Mouse (Mus musculus) small intestine, adult 2 months (tissue): Measurements from ENCODE around the gene Zfp955b. TPM values are rescaled to one million over a fixed set of nuclear protein-coding genes. Genes with fewer than 3 reads are reported as not detected.
"Not testable (repeated sequence)": the region's sequence is repeated elsewhere in the genome, so short reads cannot be mapped to it uniquely, and the experiment has no call there.

Experiments
- H3K27ac ChIP-seq: fragments of 200-500 bp; 2 replicates; pipeline ENCODE4 v1.5.1; 2012; ENCODE audit warnings: low read depth, low read length, control low read depth, inconsistent platforms; ENCODE audit not compliant: insufficient read depth
- H3K27me3 ChIP-seq: fragments of 200-500 bp; 2 replicates; pipeline ENCODE4 v1.6.1; 2012; ENCODE audit warnings: mild to moderate bottlenecking, moderate library complexity, low read length, inconsistent platforms; ENCODE audit not compliant: control insufficient read depth, insufficient read depth
- H3K36me3 ChIP-seq: fragments of 200-500 bp; 2 replicates; pipeline ENCODE4 v1.6.1; 2012; ENCODE audit warnings: mild to moderate bottlenecking, low read length, control low read depth, inconsistent platforms; ENCODE audit not compliant: control insufficient read depth, insufficient read depth
- H3K4me1 ChIP-seq: fragments of 200-500 bp; 2 replicates; pipeline ENCODE4 v1.6.1; 2012; ENCODE audit warnings: low read length, inconsistent platforms, mixed read lengths; ENCODE audit not compliant: control insufficient read depth, insufficient read depth, insufficient read length
- H3K4me3 ChIP-seq: fragments of 200-500 bp; 2 replicates; pipeline ENCODE4 v1.5.1; 2012; ENCODE audit warnings: low read depth, mild to moderate bottlenecking, control low read depth, inconsistent platforms, low read length, moderate library complexity
- CTCF ChIP-seq: fragments of 200-500 bp; IDR thresholded peaks from 2 replicates; pipeline ENCODE4 v1.5.1; 2012; ENCODE audit warnings: low read depth, mild to moderate bottlenecking, control low read depth, inconsistent platforms, low read length, moderate library complexity, mixed read lengths; ENCODE audit not compliant: insufficient replicate concordance, insufficient read length; ENCODE audit errors: extremely low read depth
- POLR2A ChIP-seq: fragments of 200-500 bp; IDR thresholded peaks from 2 replicates; pipeline ENCODE4 v1.6.1; 2012; ENCODE audit warnings: low read depth, mild to moderate bottlenecking, control low read depth, inconsistent platforms, low read length, moderate library complexity
- WGBS: fragments of 180-500 bp; shearing (Covaris S2); methylation state at CpG from one replicate; pipeline ENCODE4 v1.1.7; 2018; 5-methylcytosine and 5-hydroxymethylcytosine counted together
- polyA plus RNA-seq: library from polyadenylated mRNA; depleted of rRNA; stranded (reverse); fragments of >200 nt; gene quantifications from 2 replicates; pipeline ENCODE4 v1.2.3, GENCODE M21; 2012; rRNA removed

Gene Zfp955b
- polyA plus RNA-seq: 0.20 and 0.42 TPM in 2 replicates

DNA sequence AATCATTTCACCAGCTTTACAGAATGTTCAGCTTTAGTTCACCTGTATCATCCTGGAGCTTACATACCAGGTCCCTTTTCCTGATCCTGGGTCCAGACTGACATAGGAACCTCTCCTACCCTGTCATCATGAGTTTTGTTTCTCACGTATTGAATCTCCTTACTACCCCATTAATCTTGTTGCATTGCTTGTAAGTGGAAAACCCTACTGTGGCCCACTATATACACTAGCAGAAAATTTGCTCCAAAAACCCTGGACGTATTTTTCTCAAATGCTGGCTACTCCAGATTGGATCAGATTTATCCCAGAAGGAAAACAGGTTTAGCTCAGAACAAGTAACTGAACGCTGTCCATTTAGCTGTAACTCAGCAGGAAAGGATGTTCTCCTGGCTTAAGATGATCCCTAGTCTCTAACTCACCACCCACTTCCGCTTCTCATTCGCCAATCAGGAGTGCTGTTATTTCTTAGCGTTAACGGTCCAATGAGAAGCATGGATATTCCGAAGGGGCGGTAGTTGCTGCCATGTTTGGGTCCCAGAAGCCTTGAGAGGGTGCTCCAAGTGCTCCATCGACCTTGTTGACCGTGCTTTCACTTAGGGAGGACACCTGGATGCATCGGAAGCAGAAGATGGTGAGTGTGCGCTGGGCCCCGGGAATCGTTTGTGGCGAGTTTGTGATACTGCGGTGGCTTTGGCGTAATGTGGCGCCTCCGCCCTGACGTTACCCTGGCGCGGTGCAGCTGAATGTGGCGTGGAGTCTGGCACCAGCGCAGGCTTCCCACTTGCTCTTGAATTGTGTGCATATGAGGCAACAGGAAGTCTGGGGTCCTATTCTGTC is at the start of gene Zfp955b:
Gene Zfp955b, plus strand, starts transcription at position 506 of the 837 bp plus-strand sequence.
- H3K27me3 ChIP-seq, H3K27ac ChIP-seq, H3K4me1 ChIP-seq, H3K36me3 ChIP-seq, H3K4me3 ChIP-seq: not testable (repeated sequence)
- WGBS: no CpG with 5 or more reads among the region's 25 CpGs

DNA sequence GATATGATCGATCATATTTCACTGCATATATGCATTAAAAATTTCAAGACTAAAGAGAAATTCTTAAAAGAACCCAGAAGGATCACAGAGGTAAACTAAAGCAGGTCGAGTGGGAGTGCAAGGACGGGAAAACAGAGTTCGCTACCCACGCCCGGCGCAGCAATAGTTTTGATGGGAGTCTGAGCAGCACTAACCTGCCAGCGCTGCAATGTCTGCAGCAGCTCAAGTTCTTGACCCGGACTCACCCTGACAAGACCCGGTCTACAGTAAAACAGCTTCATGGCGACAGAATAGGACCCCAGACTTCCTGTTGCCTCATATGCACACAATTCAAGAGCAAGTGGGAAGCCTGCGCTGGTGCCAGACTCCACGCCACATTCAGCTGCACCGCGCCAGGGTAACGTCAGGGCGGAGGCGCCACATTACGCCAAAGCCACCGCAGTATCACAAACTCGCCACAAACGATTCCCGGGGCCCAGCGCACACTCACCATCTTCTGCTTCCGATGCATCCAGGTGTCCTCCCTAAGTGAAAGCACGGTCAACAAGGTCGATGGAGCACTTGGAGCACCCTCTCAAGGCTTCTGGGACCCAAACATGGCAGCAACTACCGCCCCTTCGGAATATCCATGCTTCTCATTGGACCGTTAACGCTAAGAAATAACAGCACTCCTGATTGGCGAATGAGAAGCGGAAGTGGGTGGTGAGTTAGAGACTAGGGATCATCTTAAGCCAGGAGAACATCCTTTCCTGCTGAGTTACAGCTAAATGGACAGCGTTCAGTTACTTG is 34.6 kb upstream of the Zfp955b start, which contains the start of gene Zfp955a:
Gene Zfp955a, minus strand, starts transcription at position 616 of the 789 bp plus-strand sequence.
- not testable (repeated sequence) for H3K27ac ChIP-seq, H3K4me3 ChIP-seq, H3K36me3 ChIP-seq, H3K4me1 ChIP-seq, H3K27me3 ChIP-seq
- WGBS: 23% methylated on average over 1 of the region's 34 CpGs

DNA sequence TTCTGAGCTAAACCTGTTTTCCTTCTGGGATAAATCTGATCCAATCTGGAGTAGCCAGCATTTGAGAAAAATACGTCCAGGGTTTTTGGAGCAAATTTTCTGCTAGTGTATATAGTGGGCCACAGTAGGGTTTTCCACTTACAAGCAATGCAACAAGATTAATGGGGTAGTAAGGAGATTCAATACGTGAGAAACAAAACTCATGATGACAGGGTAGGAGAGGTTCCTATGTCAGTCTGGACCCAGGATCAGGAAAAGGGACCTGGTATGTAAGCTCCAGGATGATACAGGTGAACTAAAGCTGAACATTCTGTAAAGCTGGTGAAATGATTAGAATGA is 34.1 kb upstream of the Zfp955b start:
- H3K27me3 ChIP-seq, H3K4me1 ChIP-seq, H3K27ac ChIP-seq, H3K4me3 ChIP-seq, H3K36me3 ChIP-seq: not testable (repeated sequence)
- WGBS: no CpG with 5 or more reads among the region's 2 CpGs

DNA sequence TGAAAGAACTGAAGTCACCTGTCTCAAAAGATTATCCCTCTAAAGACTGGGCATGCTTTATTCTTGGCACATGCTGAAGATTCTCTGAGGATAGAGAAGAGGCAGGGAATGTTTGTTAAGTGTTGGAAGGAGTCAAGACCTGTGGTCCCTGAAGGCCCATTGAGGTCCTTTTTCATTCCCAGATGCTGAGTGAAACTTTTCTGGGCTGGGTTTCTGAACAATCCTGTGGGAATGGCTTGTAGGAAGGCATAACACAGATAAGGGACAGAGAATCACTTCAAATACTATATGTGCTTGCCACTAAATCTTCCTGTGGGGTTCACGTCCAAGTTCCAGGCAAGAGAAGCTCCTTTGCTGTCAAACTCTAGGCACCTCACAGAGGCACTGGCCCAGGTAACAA is 25.0 kb upstream of the Zfp955b start, which contains the start of gene Olfr63:
Gene Olfr63, plus strand, starts transcription at position 301 of the 400 bp plus-strand sequence.
- Histone ChIP-seq H3K27ac (no peak within 1 kb of the TSS), H3K4me1 (no peaks in the 10 kb centered on the region), H3K36me3 (no peaks in the 10 kb centered on the region), H3K4me3 (no peak within 1 kb of the TSS), H3K27me3 (no peaks in the 10 kb centered on the region)
- 57% methylated on average over 1 of the region's 1 CpGs for WGBS
- no peak for TF ChIP-seq POLR2A
- TF ChIP-seq CTCF: no peak

DNA sequence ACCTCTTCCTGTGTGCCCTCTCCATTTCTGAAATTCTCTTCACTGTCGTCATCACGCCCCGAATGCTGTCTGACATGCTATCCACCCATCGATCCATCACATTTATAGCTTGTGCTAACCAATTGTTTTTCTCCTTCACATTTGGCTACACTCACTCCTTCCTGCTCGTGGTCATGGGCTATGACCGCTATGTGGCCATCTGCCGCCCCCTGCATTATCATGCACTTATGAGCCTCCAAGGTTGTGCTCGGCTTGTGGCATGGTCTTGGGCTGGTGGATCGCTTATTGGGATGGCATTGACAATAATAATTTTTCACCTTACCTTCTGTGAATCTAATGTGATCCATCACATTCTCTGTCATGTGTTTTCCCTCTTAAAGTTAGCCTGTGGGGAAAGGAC is 20.4 kb upstream of the Zfp955b start:
- no peak overlapping the region for H3K27ac ChIP-seq
- no peak overlapping the region for H3K4me3 ChIP-seq
- 84% methylated on average over 9 of the region's 9 CpGs for WGBS
- no peaks in the 10 kb centered on the region for H3K36me3 ChIP-seq
- TF ChIP-seq CTCF: no peak
- TF ChIP-seq POLR2A: no peak
- no peaks in the 10 kb centered on the region for H3K27me3 ChIP-seq
- no peaks in the 10 kb centered on the region for H3K4me1 ChIP-seq

DNA sequence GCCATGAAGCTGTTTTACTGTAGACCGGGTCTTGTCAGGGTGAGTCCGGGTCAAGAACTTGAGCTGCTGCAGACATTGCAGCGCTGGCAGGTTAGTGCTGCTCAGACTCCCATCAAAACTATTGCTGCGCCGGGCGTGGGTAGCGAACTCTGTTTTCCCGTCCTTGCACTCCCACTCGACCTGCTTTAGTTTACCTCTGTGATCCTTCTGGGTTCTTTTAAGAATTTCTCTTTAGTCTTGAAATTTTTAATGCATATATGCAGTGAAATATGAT is 469 bp downstream of the Zfp955b start:
- not testable (repeated sequence) for H3K27ac ChIP-seq, H3K4me3 ChIP-seq, H3K36me3 ChIP-seq, H3K27me3 ChIP-seq, H3K4me1 ChIP-seq
- WGBS: no CpG with 5 or more reads among the region's 9 CpGs

DNA sequence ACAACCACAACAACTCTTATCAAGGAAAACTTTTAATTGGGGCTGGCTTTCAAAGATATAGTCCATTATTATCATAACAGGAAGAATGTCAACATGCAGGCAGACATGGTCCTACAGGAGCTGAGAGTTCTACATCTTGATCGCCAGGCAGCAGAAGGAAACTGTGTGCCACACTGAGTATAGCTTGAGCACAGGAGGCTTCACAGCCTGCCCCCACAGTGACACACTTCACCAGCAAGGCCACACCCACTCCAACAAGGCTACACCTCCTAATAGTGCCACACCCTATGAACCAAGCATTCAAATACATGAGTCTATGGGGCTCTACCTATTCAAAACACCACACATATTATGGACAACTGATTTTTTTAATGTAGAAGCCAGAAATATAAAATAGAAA is 63.6 kb downstream of the Zfp955b start:
- H3K27me3 ChIP-seq: no peaks in the 10 kb centered on the region
- H3K4me1 ChIP-seq: no peaks in the 10 kb centered on the region
- H3K27ac ChIP-seq: no peak overlapping the region
- no peaks in the 10 kb centered on the region for H3K36me3 ChIP-seq
- TF ChIP-seq CTCF (no peak), POLR2A (no peak)
- WGBS: 91% methylated on average over 1 of the region's 1 CpGs
- no peak overlapping the region for H3K4me3 ChIP-seq

Other genes starting within 250 kb of the Zfp955b start
- gene 4921501E09Rik, start 221.5 kb upstream of the Zfp955b start, polyA plus RNA-seq: not detected in 2 replicates
- gene Zfp563, start 200.2 kb upstream of the Zfp955b start, polyA plus RNA-seq: 0.35 and 0.51 TPM in 2 replicates
- not detected in 2 replicates for gene Morc2b, start 149.9 kb upstream of the Zfp955b start, polyA plus RNA-seq
- not detected in 2 replicates for gene Olfr55, start 121.1 kb upstream of the Zfp955b start, polyA plus RNA-seq
- gene Olfr239, start 98.2 kb upstream of the Zfp955b start, polyA plus RNA-seq: not detected in 2 replicates
- gene Olfr1564, start 67.9 kb upstream of the Zfp955b start, polyA plus RNA-seq: 0.03 and 0.37 TPM in 2 replicates
- 0.10 and 0.25 TPM in 2 replicates for gene Zfp955a, start 34.4 kb upstream of the Zfp955b start, polyA plus RNA-seq
- not detected in 2 replicates for gene Olfr63, start 24.9 kb upstream of the Zfp955b start, polyA plus RNA-seq
- 0.08 and 0.29 TPM in 2 replicates for gene Zfp81, start 69.3 kb downstream of the Zfp955b start, polyA plus RNA-seq
- gene Zfp101, start 105.1 kb downstream of the Zfp955b start, polyA plus RNA-seq: 0.08 and 0.32 TPM in 2 replicates
- gene Actl9, start 143.4 kb downstream of the Zfp955b start, polyA plus RNA-seq: not detected in 2 replicates
- gene Adamts10, start 234.7 kb downstream of the Zfp955b start, polyA plus RNA-seq: 22.9 and 28.2 TPM in 2 replicates